Mouse (Mus musculus) CH12.LX (cell line): Measurements from ENCODE around the gene Eea1. TPM values are rescaled to one million over a fixed set of nuclear protein-coding genes. Genes with fewer than 3 reads are reported as not detected.

Experiments
- DNase-seq: peaks from one replicate; pipeline ENCODE4 v3.0.0-alpha.2; 2013; ENCODE audit errors: extremely low read depth
- H3K27ac ChIP-seq: 2 replicates; pipeline ENCODE4 v1.5.1; 2012; ENCODE audit warnings: low read depth, mild to moderate bottlenecking, control low read depth, moderate library complexity; ENCODE audit not compliant: insufficient read depth
- H3K27me3 ChIP-seq: replicated peaks from 2 replicates; pipeline ENCODE3; 2012; ENCODE audit warnings: inconsistent platforms
- H3K36me3 ChIP-seq, 2 experiments: replicated peaks in 1 of 2; 2 replicates each; pipeline versions ENCODE3 to v1.6.1; 2012; ENCODE audit warnings: inconsistent platforms in 1 of 2, low read length in 1 of 2, mild to moderate bottlenecking in 1 of 2, mixed read lengths in 1 of 2, moderate library complexity in 1 of 2; ENCODE audit not compliant: control insufficient read depth in 1 of 2, insufficient read depth in 1 of 2
- H3K4me1 ChIP-seq, 2 experiments: 2 replicates each; pipeline ENCODE4 v1.6.1; 2012; ENCODE audit warnings: inconsistent platforms in 1 of 2, moderate library complexity in 1 of 2; ENCODE audit not compliant: insufficient read depth in 2 of 2, control insufficient read depth in 1 of 2
- H3K4me2 ChIP-seq: 2 replicates; pipeline ENCODE4 v1.6.1; 2012; ENCODE audit warnings: low read depth, mild to moderate bottlenecking, control low read depth; ENCODE audit not compliant: poor library complexity, insufficient read depth, severe bottlenecking
- H3K4me3 ChIP-seq, 3 experiments: fragments of 150-350 bp in 1 of 3; sonication (generic) in 1 of 3; replicated peaks in 1 of 3; 2 replicates each; pipeline versions ENCODE3 to v1.5.1; 2011 to 2012; ENCODE audit warnings: low read depth in 2 of 3, low read length in 2 of 3, mild to moderate bottlenecking in 2 of 3, moderate library complexity in 2 of 3, control low read depth in 1 of 3, improper control_type of control experiment in 1 of 3, inconsistent platforms in 1 of 3, mixed read lengths in 1 of 3; ENCODE audit not compliant: poor library complexity in 1 of 3
- H3K79me2 ChIP-seq: replicated peaks from 2 replicates; pipeline ENCODE4 v1.6.1; 2012; ENCODE audit warnings: mild to moderate bottlenecking, moderate library complexity; ENCODE audit not compliant: control insufficient read depth, poor library complexity, insufficient read depth, severe bottlenecking; ENCODE audit errors: extremely low read depth
- H3K9ac ChIP-seq: 2 replicates; pipeline ENCODE4 v1.6.1; 2012; ENCODE audit warnings: low read depth, mild to moderate bottlenecking, control low read depth, moderate library complexity; ENCODE audit not compliant: insufficient read depth
- H3K9me3 ChIP-seq: replicated peaks from 2 replicates; pipeline ENCODE3; 2012; ENCODE audit warnings: low read length, inconsistent platforms, mixed read lengths
- BHLHE40 ChIP-seq: IDR thresholded peaks from 2 replicates; pipeline ENCODE4 v1.6.1; 2011; ENCODE audit warnings: mild to moderate bottlenecking, low read depth, low read length, improper control_type of control experiment
- CHD1 ChIP-seq: IDR thresholded peaks from 2 replicates; pipeline ENCODE4 v1.6.1; 2012; ENCODE audit warnings: low read depth, low read length, improper control_type of control experiment, inconsistent platforms
- CHD2 ChIP-seq: IDR thresholded peaks from 2 replicates; pipeline ENCODE4 v1.6.1; 2011; ENCODE audit warnings: low read length, improper control_type of control experiment
- CTCF ChIP-seq, 2 experiments: IDR thresholded peaks in 1 of 2; conservative IDR thresholded peaks in 1 of 2; 2 replicates each; pipeline ENCODE4 v1.5.1; 2011 to 2012; ENCODE audit warnings: low read depth in 2 of 2, low read length in 2 of 2, improper control_type of control experiment in 1 of 2, inconsistent platforms in 1 of 2, mild to moderate bottlenecking in 1 of 2, moderate library complexity in 1 of 2
- EP300 ChIP-seq: IDR thresholded peaks from 2 replicates; pipeline ENCODE4 v1.6.1; 2011; ENCODE audit warnings: low read length, improper control_type of control experiment
- ETS1 ChIP-seq: conservative IDR thresholded peaks from 2 replicates; pipeline ENCODE4 v1.6.1; 2012; ENCODE audit warnings: low read depth, mild to moderate bottlenecking, inconsistent platforms, low read length, improper control_type of control experiment, moderate library complexity
- GABPA ChIP-seq: IDR thresholded peaks from 2 replicates; pipeline ENCODE4 v1.6.1; 2012; ENCODE audit warnings: low read depth, low read length, improper control_type of control experiment, inconsistent platforms; ENCODE audit not compliant: insufficient replicate concordance
- JUN ChIP-seq: IDR thresholded peaks from 2 replicates; pipeline ENCODE4 v1.6.1; 2011; ENCODE audit warnings: low read depth, mild to moderate bottlenecking, low read length, improper control_type of control experiment, moderate library complexity; ENCODE audit not compliant: insufficient read depth
- JUND ChIP-seq: conservative IDR thresholded peaks from 2 replicates; pipeline ENCODE4 v1.6.1; 2011; ENCODE audit warnings: low read depth, low read length, improper control_type of control experiment
- KAT2A ChIP-seq: IDR thresholded peaks from 2 replicates; pipeline ENCODE4 v1.6.1; 2012; ENCODE audit warnings: low read length, improper control_type of control experiment, inconsistent platforms; ENCODE audit not compliant: insufficient replicate concordance
- MAFK ChIP-seq: IDR thresholded peaks from 2 replicates; pipeline ENCODE4 v1.6.1; 2011; ENCODE audit warnings: low read length, improper control_type of control experiment; ENCODE audit not compliant: insufficient replicate concordance
- MAX ChIP-seq: IDR thresholded peaks from 2 replicates; pipeline ENCODE4 v1.6.1; 2011; ENCODE audit warnings: low read length, improper control_type of control experiment
- MEF2A ChIP-seq: IDR thresholded peaks from 2 replicates; pipeline ENCODE4 v1.6.1; 2014; ENCODE audit warnings: low read depth, mild to moderate bottlenecking, inconsistent platforms, low read length, improper control_type of control experiment, borderline replicate concordance
- PAX5 ChIP-seq: IDR thresholded peaks from 2 replicates; pipeline ENCODE4 v1.6.1; 2012; ENCODE audit warnings: low read length, inconsistent platforms, mixed read lengths
- POLR2AphosphoS2 ChIP-seq: IDR thresholded peaks from 2 replicates; pipeline ENCODE4 v1.6.1; 2011; ENCODE audit warnings: low read depth, low read length, improper control_type of control experiment
- SIN3A ChIP-seq: IDR thresholded peaks from 2 replicates; pipeline ENCODE4 v1.6.1; 2012; ENCODE audit warnings: low read length, improper control_type of control experiment, inconsistent platforms
- SMC3 ChIP-seq: IDR thresholded peaks from 2 replicates; pipeline ENCODE4 v1.6.1; 2011; ENCODE audit warnings: low read depth, low read length, improper control_type of control experiment
- TBP ChIP-seq: conservative IDR thresholded peaks from 2 replicates; pipeline ENCODE4 v1.6.1; 2011; ENCODE audit warnings: low read depth, low read length, improper control_type of control experiment
- TCF12 ChIP-seq: IDR thresholded peaks from 2 replicates; pipeline ENCODE4 v1.6.1; 2014; ENCODE audit warnings: low read depth, mild to moderate bottlenecking, inconsistent platforms, low read length, improper control_type of control experiment
- UBTF ChIP-seq: IDR thresholded peaks from 2 replicates; pipeline ENCODE4 v1.6.1; 2012; ENCODE audit warnings: low read depth, mild to moderate bottlenecking, inconsistent platforms, low read length, improper control_type of control experiment, moderate library complexity
- ZC3H11A ChIP-seq: IDR thresholded peaks from 2 replicates; pipeline ENCODE4 v1.6.1; 2012; ENCODE audit warnings: low read depth, mild to moderate bottlenecking, inconsistent platforms, low read length, improper control_type of control experiment
- ZKSCAN1 ChIP-seq: IDR thresholded peaks from 2 replicates; pipeline ENCODE4 v1.6.1; 2012; ENCODE audit warnings: low read depth, inconsistent platforms, low read length, improper control_type of control experiment, borderline replicate concordance
- ZMIZ1 ChIP-seq: IDR thresholded peaks from 2 replicates; pipeline ENCODE4 v1.6.1; 2012; ENCODE audit warnings: low read depth, mild to moderate bottlenecking, inconsistent platforms, low read length, improper control_type of control experiment
- ZNF384 ChIP-seq: IDR thresholded peaks from 2 replicates; pipeline ENCODE4 v1.6.1; 2012; ENCODE audit warnings: low read depth, low read length, improper control_type of control experiment, inconsistent platforms
- dilution Hi-C: fragments of 300-500 bp; cut with MboI; formaldehyde crosslinking; loops from 2 replicates; pipeline ENCODE4 v1.14.3; 2020; ENCODE audit warnings: low sequenced_read_pairs; ENCODE audit not compliant: extremely low pct_unique_long_range_greater_than_20kb, extremely low pct_ligation_motif_present
- in situ Hi-C: fragments of 300-500 bp; cut with MboI; formaldehyde crosslinking; loops from 3 replicates; pipeline ENCODE4 v1.14.3; 2019; ENCODE audit warnings: low sequenced_read_pairs, low pct_ligation_motif_present, low pct_unique_long_range_greater_than_20kb, mixed read lengths
- polyA plus RNA-seq: library from polyadenylated mRNA; unstranded; fragments of >175 nt; gene quantifications from 2 replicates; pipeline ENCODE4 v1.2.1, GENCODE M21; 2012; ENCODE audit warnings: low read depth; ENCODE audit not compliant: insufficient read length
- total RNA-seq, 2 experiments: library from RNA; depleted of rRNA; stranded (reverse); fragments of 300-350 nt in 1 of 2; fragments of >200 nt in 1 of 2; gene quantifications; 2 replicates each; pipeline ENCODE4 v1.2.3; 2012 to 2014

Eea1 gene
- total and polyA plus RNA-seq, 3 experiments: 13.3 to 15.7 (median 13.3) TPM

GRCm38 (mm10) chr10:95956629-95957028 is 16.2 kb downstream of the Eea1 start:
- H3K9me3 ChIP-seq: no peaks in the 10 kb centered on the region
- dilution Hi-C loops: no loop called here
- H3K27me3 ChIP-seq: no peaks in the 10 kb centered on the region
- peaks cover 24% of the 10 kb centered on the region for H3K79me2 ChIP-seq
- H3K36me3 ChIP-seq: peaks cover 0 to 13% of the 10 kb centered on the region in 2 experiments
- no peak overlapping the region for H3K4me2 ChIP-seq
- no peak for TF ChIP-seq MAX
- TF ChIP-seq PAX5: no peak
- no peak for TF ChIP-seq KAT2A
- TF ChIP-seq SIN3A: no peak
- TF ChIP-seq ZKSCAN1: no peak
- no peak for TF ChIP-seq JUN
- TF ChIP-seq SMC3: no peak
- no peak for TF ChIP-seq ZMIZ1
- no peak for TF ChIP-seq TCF12
- no peak for TF ChIP-seq CHD1
- TF ChIP-seq UBTF: no peak
- no peak for TF ChIP-seq MEF2A
- no peak for TF ChIP-seq EP300
- TF ChIP-seq ZC3H11A: no peak
- no peak for TF ChIP-seq CTCF (conservative IDR thresholded peaks at IDR 0.05 in 1 of 2, IDR thresholded peaks at IDR 0.05 in 1 of 2; ENCODE audit: low read depth in 2 of 2, low read length in 2 of 2)
- TF ChIP-seq ETS1: no peak
- no peak for TF ChIP-seq TBP
- TF ChIP-seq JUND: no peak
- peaks cover 5 to 26% of the 10 kb centered on the region in 2 experiments; a peak in 3 of 4 replicates for H3K4me1 ChIP-seq
- H3K9ac ChIP-seq: no peak overlapping the region
- H3K4me3 ChIP-seq: no peak overlapping the region
- no peak overlapping the region for H3K27ac ChIP-seq
- in situ Hi-C loops: no loop called here
- no peak for DNase-seq

GRCm38 (mm10) chr10:95957574-95957973 is 17.1 kb downstream of the Eea1 start:
- peaks cover 22% of the 10 kb centered on the region for H3K79me2 ChIP-seq
- no peak for DNase-seq
- H3K36me3 ChIP-seq: peaks cover 0 to 13% of the 10 kb centered on the region in 2 experiments
- H3K9ac ChIP-seq: no peak overlapping the region
- peaks cover 5 to 26% of the 10 kb centered on the region in 2 experiments; a peak in 3 of 4 replicates for H3K4me1 ChIP-seq
- H3K27me3 ChIP-seq: no peaks in the 10 kb centered on the region
- dilution Hi-C loops: no loop called here
- TF ChIP-seq TCF12 (no peak), MAX (no peak), TBP (no peak), SIN3A (no peak), ZNF384 (no peak), KAT2A (no peak), UBTF (no peak), MAFK (no peak), CHD2 (no peak), JUN (no peak), GABPA (no peak), POLR2AphosphoS2 (no peak), BHLHE40 (no peak)
- TF ChIP-seq, all 38 proteins: peak for 0
- no peak overlapping the region for H3K4me3 ChIP-seq
- H3K9me3 ChIP-seq: no peaks in the 10 kb centered on the region
- H3K4me2 ChIP-seq: no peak overlapping the region
- in situ Hi-C loops: no loop called here
- no peak overlapping the region for H3K27ac ChIP-seq
